12 mouse cellular contexts compared by ENCODE assay signal in the genomic region with DNA sequence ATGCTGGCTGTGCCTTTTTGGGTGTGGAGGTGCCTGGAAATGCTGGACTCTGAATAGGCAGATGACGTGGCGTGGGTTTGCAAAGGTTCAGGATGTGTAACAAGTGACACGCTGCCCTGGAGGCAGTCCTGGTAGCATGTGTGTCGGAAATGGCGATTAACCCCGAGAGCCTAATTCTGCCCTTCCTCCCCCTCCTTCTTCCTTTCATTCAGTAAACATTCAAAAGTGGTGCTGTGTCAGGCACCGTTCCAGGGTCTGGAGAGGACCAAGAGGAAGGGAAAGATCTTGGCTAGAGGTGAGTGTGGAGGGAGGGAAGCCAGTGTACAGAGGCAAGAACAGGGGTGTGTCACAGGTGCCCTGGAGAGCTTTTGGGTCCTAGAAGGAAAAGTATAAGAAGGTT.
A peak's percentile ranks its signal among the peaks of the same experiment; 100 is the strongest.
DNase-seq lines count a peak whose midpoint lies in the region; ATAC-seq and TF ChIP-seq lines count a peak whose summit lies in the region.
"Had no signal": no experiment of that assay in that cellular context is flagged by ENCODE, and none has a peak within 500 bp of the region (broad histone marks: within the 10 kb centered on the region; RNA-seq: fewer than 3 reads in every experiment).

No protein-coding gene starts in this region.

- WGBS in liver, postnatal 0 days (ENCODE audit: insufficient replicate concordance) = 28% methylated on average over 7 of the region's 7 CpGs

- no peaks in the 10 kb centered on the region for H3K27me3 ChIP-seq in liver, postnatal 0 days (ENCODE audit: insufficient read depth, low read length)
- H3K27me3 ChIP-seq: limb, embryonic 12.5 days had no signal

- no peak overlapping the region for H3K9ac ChIP-seq in liver, postnatal 0 days (replicated peaks)
- H3K9ac ChIP-seq: limb, embryonic 12.5 days had no signal

- H3K27ac ChIP-seq in liver, postnatal 0 days (ENCODE audit: low read depth) = peak overlapping the region; percentile 51
- H3K27ac ChIP-seq: hindbrain, postnatal 0 days had no signal

- peak; percentile 75 for ATAC-seq in liver, postnatal 0 days
- ATAC-seq: hindbrain, postnatal 0 days had no signal

- no peaks in the 10 kb centered on the region for H3K36me3 ChIP-seq in liver, postnatal 0 days (replicated peaks; ENCODE audit: insufficient read depth, low read length)
- H3K36me3 ChIP-seq: limb, embryonic 12.5 days had no signal

- H3K4me1 ChIP-seq in liver, postnatal 0 days (ENCODE audit: insufficient read depth) = peaks cover 15% of the 10 kb centered on the region

- peak; percentile 33; the same call in 1 of the 2 replicates for TF ChIP-seq EP300 in liver, postnatal 0 days (IDR thresholded peaks at IDR 0.05; ENCODE audit: low read depth)

- no peak overlapping the region for H3K4me3 ChIP-seq in liver, postnatal 0 days (ENCODE audit: low read depth, low read length)
- H3K4me3 ChIP-seq: limb, embryonic 12.5 days had no signal

- no peak for TF ChIP-seq CTCF in liver, postnatal 0 days (IDR thresholded peaks at IDR 0.05; ENCODE audit: low read depth)

- H3K4me2 ChIP-seq in liver, postnatal 0 days (ENCODE audit: low read depth, low read length) = no peak overlapping the region
- H3K4me2 ChIP-seq: limb, embryonic 12.5 days had no signal

- peak; percentile 43 for DNase-seq in embryo, embryonic 10 days (ENCODE audit: low spot score)
- DNase-seq in embryo, embryonic 11 days = no peak
- DNase-seq in urinary bladder, postnatal 14 days (ENCODE audit: low spot score) = peak; percentile 62
- no peak for DNase-seq in urinary bladder, postnatal 10 days (ENCODE audit: low spot score)
- DNase-seq in liver, postnatal 0 days = peak; percentile 52
- DNase-seq in urinary bladder, postnatal 36 days (ENCODE audit: low spot score in 2 of 2) = peak; percentile 31 to 43
- no peak for DNase-seq in right cerebral cortex, adult 2 months (ENCODE audit: low spot score in 2 of 2)
- no peak for DNase-seq in ovary, postnatal 10 days (ENCODE audit: low spot score)
- DNase-seq: cerebellum, adult 11 months; right cerebral cortex, postnatal 25 days had no signal

- H3K9me3 ChIP-seq in liver, postnatal 0 days (ENCODE audit: low read length) = no peaks in the 10 kb centered on the region
- H3K9me3 ChIP-seq: limb, embryonic 12.5 days had no signal

Comparison
In these comparisons a context has a peak if more than half of its experiments do, and no peak if none do; other contexts are left out.
1. DNase-seq: peak in embryo, embryonic 10 days (single experiment), urinary bladder, postnatal 14 days (single experiment), liver, postnatal 0 days (single experiment) and urinary bladder, postnatal 36 days (2 of 2); none in embryo, embryonic 11 days (single experiment), urinary bladder, postnatal 10 days (single experiment), right cerebral cortex, adult 2 months (0 of 2) and ovary, postnatal 10 days (single experiment).